Mouse (Mus musculus) testis, adult 2 months (tissue): ENCODE measurements around the gene Psmb8.

Experiments used
- CTCF ChIP-seq: fragments of 200-500 bp; IDR thresholded peaks from 2 replicates; pipeline ENCODE4 v1.5.1; 2012; ENCODE audit warnings: low read depth, mild to moderate bottlenecking, inconsistent platforms, low read length, moderate library complexity; ENCODE audit not compliant: control insufficient read depth, insufficient read depth, insufficient replicate concordance
- POLR2A ChIP-seq: fragments of 200-500 bp; IDR thresholded peaks from 2 replicates; pipeline ENCODE4 v1.6.1; 2012; ENCODE audit warnings: low read depth, mild to moderate bottlenecking, inconsistent platforms, low read length, moderate library complexity; ENCODE audit not compliant: control insufficient read depth

- no peak for TF ChIP-seq CTCF
- TF ChIP-seq POLR2A, result no peak
Measured at GRCm38 (mm10) chr17:34207456-34207855, 9.9 kb downstream of the Psmb8 start.
